Mouse (Mus musculus): Measurements from ENCODE around the gene Aldh1a1.
"Not testable (repeated sequence)": the region's sequence is repeated elsewhere in the genome, so short reads cannot be mapped to it uniquely, and the experiment has no call there.

GRCm38 (mm10) chr19:20647496-20647895, 155.0 kb downstream of the Aldh1a1 start:
- TF ChIP-seq CTCF (IDR thresholded peaks at IDR 0.05; ENCODE audit: control insufficient read depth, insufficient read depth, low read length); POLR2A (IDR thresholded peaks at IDR 0.05; ENCODE audit: borderline replicate concordance, control insufficient read depth, low read depth, low read length): not testable (repeated sequence)
